11 mouse cellular contexts compared by ENCODE assay signal in genomic region chr5:101496924-101497697, GRCm38 (mm10).
A peak's percentile ranks its signal among the peaks of the same experiment; 100 is the strongest.
DNase-seq lines count a peak whose midpoint lies in the region; ATAC-seq and TF ChIP-seq lines count a peak whose summit lies in the region.
"Had no signal": no experiment of that assay in that cellular context is flagged by ENCODE, and none has a peak within 500 bp of the region (broad histone marks: within the 10 kb centered on the region; RNA-seq: fewer than 3 reads in every experiment).

No protein-coding gene starts in this region.

- H3K27ac ChIP-seq in kidney, embryonic 16.5 days (ENCODE audit: low read length): no peak overlapping the region
- no peak overlapping the region for H3K27ac ChIP-seq in midbrain, embryonic 13.5 days
- no peak overlapping the region for H3K27ac ChIP-seq in stomach, postnatal 0 days (replicated peaks)
- H3K27ac ChIP-seq: kidney, postnatal 0 days had no signal

- TF ChIP-seq CTCF in stomach, postnatal 0 days (IDR thresholded peaks at IDR 0.05; ENCODE audit: low read depth): no peak

- no peak for TF ChIP-seq EP300 in stomach, postnatal 0 days (optimal IDR thresholded peaks at IDR 0.05)

- no peaks in the 10 kb centered on the region for H3K9me3 ChIP-seq in kidney, embryonic 16.5 days (ENCODE audit: low read length)
- H3K9me3 ChIP-seq in midbrain, embryonic 13.5 days: no peaks in the 10 kb centered on the region
- no peaks in the 10 kb centered on the region for H3K9me3 ChIP-seq in stomach, postnatal 0 days (ENCODE audit: control insufficient read depth, low read length)

- no peak overlapping the region for H3K4me3 ChIP-seq in kidney, embryonic 16.5 days (ENCODE audit: low read length)
- no peak overlapping the region for H3K4me3 ChIP-seq in midbrain, embryonic 13.5 days (replicated peaks)
- H3K4me3 ChIP-seq in stomach, postnatal 0 days (ENCODE audit: low read depth, low read length): no peak overlapping the region

- no peaks in the 10 kb centered on the region for H3K36me3 ChIP-seq in kidney, embryonic 16.5 days (ENCODE audit: insufficient read depth, low read length)
- H3K36me3 ChIP-seq in midbrain, embryonic 13.5 days: no peaks in the 10 kb centered on the region
- no peaks in the 10 kb centered on the region for H3K36me3 ChIP-seq in stomach, postnatal 0 days (ENCODE audit: control insufficient read depth, insufficient read depth, low read length)

- peak; percentile 2 for DNase-seq in adrenal gland, adult 2 months
- DNase-seq in adrenal gland, adult 18-20 months (ENCODE audit: low spot score in 2 of 2): no peak
- no peak for DNase-seq in kidney, adult 9 months
- peak; percentile 15 for DNase-seq in stomach, postnatal 0 days (ENCODE audit: low spot score)
- no peak for DNase-seq in frontal cortex, postnatal 10 days (ENCODE audit: low spot score in 2 of 2)
- DNase-seq: heart, postnatal 36 days; left cerebral cortex, postnatal 4 days had no signal

- H3K4me1 ChIP-seq in kidney, embryonic 16.5 days (ENCODE audit: insufficient read depth, low read length): no peaks in the 10 kb centered on the region
- H3K4me1 ChIP-seq in midbrain, embryonic 13.5 days (replicated peaks): peaks cover 8% of the 10 kb centered on the region
- no peaks in the 10 kb centered on the region for H3K4me1 ChIP-seq in stomach, postnatal 0 days (replicated peaks; ENCODE audit: control insufficient read depth, insufficient read depth)

- no peak overlapping the region for H3K4me2 ChIP-seq in kidney, embryonic 16.5 days (replicated peaks; ENCODE audit: low read depth, low read length)
- H3K4me2 ChIP-seq in midbrain, embryonic 13.5 days (replicated peaks): no peak overlapping the region
- H3K4me2 ChIP-seq in stomach, postnatal 0 days (replicated peaks; ENCODE audit: low read depth): no peak overlapping the region

- peak; percentile 35; the same call in 1 of the 2 replicates for ATAC-seq in kidney, embryonic 16.5 days (ENCODE audit: low FRiP score, low TSS enrichment)
- peak; percentile 67 for ATAC-seq in midbrain, embryonic 13.5 days
- ATAC-seq in stomach, postnatal 0 days (ENCODE audit: low FRiP score, low TSS enrichment): no peak
- ATAC-seq in CD4-positive, CD25-positive, alpha-beta regulatory T cell, adult 4 months: no peak

- H3K9ac ChIP-seq in kidney, embryonic 16.5 days (replicated peaks; ENCODE audit: low read length): no peak overlapping the region
- no peak overlapping the region for H3K9ac ChIP-seq in midbrain, embryonic 13.5 days (replicated peaks)
- no peak overlapping the region for H3K9ac ChIP-seq in stomach, postnatal 0 days (ENCODE audit: low read length)

- H3K27me3 ChIP-seq in kidney, embryonic 16.5 days (ENCODE audit: insufficient read depth, low read length): no peaks in the 10 kb centered on the region
- peaks cover 72% of the 10 kb centered on the region for H3K27me3 ChIP-seq in midbrain, embryonic 13.5 days
- no peaks in the 10 kb centered on the region for H3K27me3 ChIP-seq in stomach, postnatal 0 days (ENCODE audit: control insufficient read depth, insufficient read depth, low read length)

- WGBS in kidney, embryonic 16.5 days: 54% methylated on average over 16 of the region's 16 CpGs
- 51% methylated on average over 16 of the region's 16 CpGs for WGBS in midbrain, embryonic 13.5 days
- WGBS in stomach, postnatal 0 days: 48% methylated on average over 16 of the region's 16 CpGs

Comparison
In these comparisons a context has a peak if more than half of its experiments do, and no peak if none do; other contexts are left out.
1. DNase-seq: peak in adrenal gland, adult 2 months (single experiment) and stomach, postnatal 0 days (single experiment); none in adrenal gland, adult 18-20 months (0 of 2), kidney, adult 9 months (single experiment) and frontal cortex, postnatal 10 days (0 of 2).
2. ATAC-seq: peak in kidney, embryonic 16.5 days (single experiment) and midbrain, embryonic 13.5 days (single experiment); none in stomach, postnatal 0 days (single experiment) and CD4-positive, CD25-positive, alpha-beta regulatory T cell, adult 4 months (single experiment).